Mouse (Mus musculus) hindbrain, embryonic 15.5 days (tissue): Measurements from ENCODE around the gene Zfp212. TPM values are rescaled to one million over a fixed set of nuclear protein-coding genes. Genes with fewer than 3 reads are reported as not detected.

Source experiments
- polyA plus RNA-seq: library from polyadenylated mRNA; unstranded; fragments of >200 nt; fragmentation: Nextera tagmentation; extraction: Ambion mirVana; gene quantifications from 2 replicates; pipeline ENCODE4 v1.2.1, GENCODE M21; 2015

The Zfp212 gene
- polyA plus RNA-seq, 1 experiment from 2014 or later: 16.9 TPM

Other genes with a start within 250 kb of the Zfp212 start
- gene Pdia4, start 107.0 kb upstream of the Zfp212 start, polyA plus RNA-seq: 150 and 163 TPM in 2 replicates
- gene Zfp786, start 89.6 kb upstream of the Zfp212 start, polyA plus RNA-seq: 14.7 and 15.3 TPM in 2 replicates
- gene Zfp398, start 84.8 kb upstream of the Zfp212 start, polyA plus RNA-seq: 18.5 and 18.7 TPM in 2 replicates
- 23.9 and 26.2 TPM in 2 replicates for gene Zfp282, start 43.3 kb upstream of the Zfp212 start, polyA plus RNA-seq
- gene Zfp956, start 32.9 kb downstream of the Zfp212 start, polyA plus RNA-seq: 19.6 and 23.0 TPM in 2 replicates
- gene Zfp777, start 128.4 kb downstream of the Zfp212 start, polyA plus RNA-seq: 14.7 and 14.8 TPM in 2 replicates
- 20.8 and 22.6 TPM in 2 replicates for gene Zfp746, start 166.1 kb downstream of the Zfp212 start, polyA plus RNA-seq